Mouse (Mus musculus): ENCODE measurements around the gene 1700010I14Rik.

DNA sequence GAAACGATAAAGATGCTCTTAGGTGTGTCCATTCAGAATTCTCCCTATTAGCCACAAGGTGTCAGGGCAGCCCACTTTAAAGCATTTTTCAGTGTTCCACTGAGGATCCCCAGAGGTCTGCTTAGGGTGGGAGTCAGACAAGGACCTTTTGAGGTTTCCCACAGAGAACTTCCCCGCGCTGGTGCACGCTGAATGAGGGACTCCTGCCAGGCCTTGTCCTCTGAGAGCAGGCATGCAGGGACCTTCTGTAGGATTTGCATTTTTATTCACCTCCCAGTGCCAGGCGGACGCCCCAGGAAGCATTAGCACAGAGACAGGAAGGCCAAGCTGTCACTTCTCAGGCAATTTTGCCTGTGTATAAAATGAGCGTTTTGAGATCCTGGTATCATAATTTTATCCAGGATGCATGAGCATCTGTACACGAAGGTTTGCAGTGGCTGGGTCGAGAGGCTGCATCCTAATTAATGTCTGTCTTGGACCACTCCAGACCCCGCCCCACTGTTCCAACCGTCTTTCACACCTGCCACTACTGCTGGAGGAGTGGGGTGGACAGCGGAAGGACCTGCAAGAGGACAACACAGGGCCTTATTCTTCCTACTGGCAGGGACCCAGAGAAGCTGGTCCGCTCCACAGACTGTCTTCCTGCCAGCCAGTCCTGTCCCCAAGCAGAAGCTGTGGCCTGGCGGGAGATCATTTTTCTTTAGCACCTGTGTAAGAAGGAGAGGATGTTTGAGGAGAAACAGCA, 35.2 kb downstream of the 1700010I14Rik start:
- TF ChIP-seq POLR2A (IDR thresholded peaks at IDR 0.05; ENCODE audit: insufficient read depth, low read length), result no peak
- no peak for TF ChIP-seq CTCF (IDR thresholded peaks at IDR 0.05; ENCODE audit: low read depth, low read length)
- TF ChIP-seq EP300 (IDR thresholded peaks at IDR 0.05; ENCODE audit: insufficient read depth, low read depth, low read length), result no peak

All from ES-Bruce4 (cell line).